Mouse (Mus musculus) kidney, postnatal 0 days (tissue): ENCODE measurements at regions not wholly inside any gene's neighbourhood (a gene's known extent, or its start where the extent isn't known, plus 50 kb on each side); places are given as distances from the start of the nearest gene placed in this dataset.

Source experiments
- ATAC-seq: fragments of 200-750 bp; cut with Nextera tagmentation; replicated peaks from 2 replicates; pipeline ENCODE4 v1.8.0; 2017; ENCODE audit warnings: low read depth, moderate number of reproducible peaks, moderate TSS enrichment, moderate library complexity; ENCODE audit not compliant: low FRiP score
- DNase-seq: peaks from one replicate; pipeline ENCODE4 v3.0.0-alpha.2; 2016; ENCODE audit warnings: low spot score
- H3K27ac ChIP-seq: fragments of 300-500 bp; sonication (generic); 2 replicates; pipeline ENCODE4 v1.5.1; 2014; ENCODE audit warnings: mild to moderate bottlenecking
- H3K27me3 ChIP-seq: fragments of 300-500 bp; sonication (generic); 2 replicates; pipeline ENCODE4 v1.6.1; 2014; ENCODE audit warnings: low read length, mixed read lengths; ENCODE audit not compliant: insufficient read depth
- H3K36me3 ChIP-seq: fragments of 300-500 bp; sonication (generic); 2 replicates; pipeline ENCODE4 v1.6.1; 2014; ENCODE audit warnings: low read length, mixed read lengths; ENCODE audit not compliant: insufficient read depth
- H3K4me1 ChIP-seq: fragments of 300-500 bp; sonication (generic); replicated peaks from 2 replicates; pipeline ENCODE4 v1.6.1; 2014; ENCODE audit warnings: antibody characterized with exemption, low read length, mixed read lengths; ENCODE audit not compliant: insufficient read depth
- H3K4me2 ChIP-seq: fragments of 300-500 bp; sonication (generic); 2 replicates; pipeline ENCODE4 v1.6.1; 2014; ENCODE audit warnings: mild to moderate bottlenecking, low read length, moderate library complexity, mixed read lengths
- H3K4me3 ChIP-seq: fragments of 300-500 bp; sonication (generic); replicated peaks from 2 replicates; pipeline ENCODE4 v1.5.1; 2014; ENCODE audit warnings: low read depth, low read length
- H3K9ac ChIP-seq: fragments of 300-500 bp; sonication (generic); 2 replicates; pipeline ENCODE4 v1.6.1; 2014; ENCODE audit warnings: low read depth, low read length
- H3K9me3 ChIP-seq: fragments of 300-500 bp; sonication (generic); replicated peaks from 2 replicates; pipeline ENCODE4 v1.6.1; 2016; ENCODE audit warnings: low read length, inconsistent platforms, mixed read lengths
- CTCF ChIP-seq: IDR thresholded peaks from 2 replicates; pipeline ENCODE4 v1.5.1; 2016; ENCODE audit warnings: antibody characterized with exemption, low read depth, mild to moderate bottlenecking, moderate library complexity
- WGBS: fragments of 180-500 bp; shearing (Covaris S2); extraction: QIAGEN DNeasy Blood & Tissue Kit; methylation state at CpG from one replicate; pipeline ENCODE4 v1.1.7; 2014; 5-methylcytosine and 5-hydroxymethylcytosine counted together

DNA sequence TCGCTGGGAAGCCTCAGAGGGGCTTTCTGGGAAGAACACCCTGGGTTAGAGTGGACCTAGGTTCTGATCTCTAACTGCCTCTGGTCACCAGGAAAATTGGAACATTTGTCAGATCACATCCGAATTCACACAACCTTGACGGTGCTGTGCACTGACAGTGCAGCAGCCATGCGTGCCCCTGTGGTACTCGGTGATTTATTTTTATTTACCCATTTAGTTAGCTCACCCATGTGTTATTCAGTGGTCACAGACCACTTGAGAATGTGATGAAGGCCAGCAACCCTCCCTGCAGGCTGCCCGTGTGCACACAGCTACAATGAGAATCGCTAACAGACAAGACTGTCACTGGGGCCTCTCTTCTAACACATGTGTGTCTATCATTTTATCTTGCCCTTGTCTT lies 303.8 kb upstream of the Rnf32 start:
- ATAC-seq (no peak), DNase-seq (peak; percentile 33)
- no peak for TF ChIP-seq CTCF
- Histone ChIP-seq H3K9me3 (no peaks in the 10 kb centered on the region), H3K4me1 (no peaks in the 10 kb centered on the region), H3K27me3 (no peaks in the 10 kb centered on the region), H3K27ac (no peak overlapping the region), H3K4me2 (no peak overlapping the region), H3K36me3 (no peaks in the 10 kb centered on the region), H3K9ac (no peak overlapping the region), H3K4me3 (no peak overlapping the region)
- 39% methylated on average over 7 of the region's 7 CpGs for WGBS

DNA sequence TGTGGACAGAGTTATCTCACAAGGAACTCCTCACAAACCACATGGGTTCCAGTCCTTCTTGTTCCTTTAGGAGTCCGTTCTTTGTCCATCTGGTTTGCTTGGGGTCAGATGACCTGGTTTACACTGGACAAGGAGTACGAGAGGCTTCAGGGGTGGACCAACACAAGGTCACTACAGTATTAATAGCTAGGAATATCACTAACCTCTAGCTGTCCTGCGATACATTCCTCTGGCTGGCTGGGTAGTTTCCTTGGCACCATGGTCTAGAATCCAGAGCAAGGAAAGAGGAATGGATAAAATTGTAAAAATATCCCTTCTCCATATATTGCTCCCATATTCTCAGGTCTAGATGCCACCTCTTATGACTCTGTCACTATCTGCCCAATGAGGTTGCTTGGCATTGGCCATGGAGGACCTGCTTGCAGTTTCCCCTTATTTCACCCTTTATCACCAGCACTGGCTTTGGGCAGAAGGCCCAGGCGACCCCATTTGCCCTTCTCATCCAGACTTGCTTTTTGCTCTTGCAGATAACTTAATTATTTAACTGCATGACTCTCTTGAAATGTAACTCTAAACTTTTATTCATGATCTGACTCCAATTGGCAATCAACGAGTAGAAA lies 310.9 kb upstream of the Rnf32 start:
- 82% methylated on average over 5 of the region's 5 CpGs for whole genome bisulfite sequencing
- H3K4me3 ChIP-seq, result no peak overlapping the region
- H3K4me1 ChIP-seq, result no peaks in the 10 kb centered on the region
- no peaks in the 10 kb centered on the region for H3K27me3 ChIP-seq
- H3K36me3 ChIP-seq, result no peaks in the 10 kb centered on the region
- TF ChIP-seq CTCF, result no peak
- H3K9ac ChIP-seq, result no peak overlapping the region
- H3K27ac ChIP-seq, result no peak overlapping the region
- no peak overlapping the region for H3K4me2 ChIP-seq
- no peaks in the 10 kb centered on the region for H3K9me3 ChIP-seq
- ATAC-seq (no peak), DNase-seq (no peak)

DNA sequence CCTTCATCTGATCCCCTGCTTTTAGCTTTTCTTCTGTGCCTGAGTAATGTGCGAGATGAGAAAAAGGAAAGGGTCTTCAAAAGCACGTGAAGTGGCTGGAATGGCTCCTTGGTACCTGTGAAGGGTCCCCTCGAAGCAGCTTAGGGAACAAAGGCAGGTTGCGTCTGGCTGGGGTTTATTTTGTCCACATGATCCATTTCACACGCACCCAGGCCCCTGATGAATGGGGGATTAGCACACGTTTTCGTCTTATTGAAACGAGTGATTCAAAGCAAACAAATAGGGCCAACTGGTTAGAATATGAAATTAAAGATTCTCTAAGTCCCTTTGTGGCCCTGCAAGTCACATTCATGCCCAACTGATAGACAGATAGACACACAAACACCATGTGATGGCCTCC lies 319.6 kb upstream of the Rnf32 start:
- WGBS, result 77% methylated on average over 8 of the region's 8 CpGs
- no peak for DNase-seq
- no peaks in the 10 kb centered on the region for H3K4me1 ChIP-seq
- no peak for TF ChIP-seq CTCF
- no peak overlapping the region for H3K4me3 ChIP-seq
- H3K9ac ChIP-seq, result no peak overlapping the region
- H3K27ac ChIP-seq, result no peak overlapping the region
- no peaks in the 10 kb centered on the region for H3K9me3 ChIP-seq
- ATAC-seq, result no peak
- no peak overlapping the region for H3K4me2 ChIP-seq
- H3K36me3 ChIP-seq, result no peaks in the 10 kb centered on the region
- no peaks in the 10 kb centered on the region for H3K27me3 ChIP-seq

DNA sequence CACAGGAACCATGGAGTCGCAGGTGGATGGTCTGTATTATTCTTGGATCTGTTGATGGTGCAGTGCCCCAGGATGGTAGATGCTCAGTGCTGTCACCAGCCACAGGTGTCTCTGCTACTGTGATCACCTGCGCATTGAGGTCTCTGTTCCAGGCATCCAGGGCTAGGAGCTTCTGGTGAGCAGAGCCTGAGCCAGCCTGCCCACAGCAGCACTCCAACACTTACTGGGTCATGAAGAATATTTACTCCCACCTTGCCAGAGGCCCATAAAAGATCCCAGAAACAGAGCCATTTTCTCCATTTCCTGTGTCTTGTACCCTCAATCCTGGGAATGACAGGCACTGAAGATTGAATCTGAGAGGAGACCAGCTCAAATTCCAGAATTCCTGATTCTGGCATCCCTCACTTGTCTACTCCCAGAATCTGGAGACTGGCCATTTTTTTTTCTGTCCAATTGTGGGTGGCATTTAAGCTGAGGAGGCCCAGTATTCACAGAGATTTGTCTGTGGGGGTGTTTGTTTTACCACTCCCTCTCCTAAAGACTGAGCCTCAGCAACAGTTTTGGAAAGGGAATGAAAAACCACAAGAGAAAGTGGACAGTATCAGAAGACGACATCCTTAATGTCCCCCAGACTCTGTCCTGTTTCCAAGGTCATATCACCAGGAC lies 322.1 kb upstream of the Rnf32 start:
- H3K36me3 ChIP-seq, result no peaks in the 10 kb centered on the region
- H3K4me3 ChIP-seq, result no peak overlapping the region
- no peaks in the 10 kb centered on the region for H3K4me1 ChIP-seq
- H3K4me2 ChIP-seq, result no peak overlapping the region
- TF ChIP-seq CTCF, result no peak
- no peak overlapping the region for H3K9ac ChIP-seq
- H3K27me3 ChIP-seq, result no peaks in the 10 kb centered on the region
- H3K9me3 ChIP-seq, result no peaks in the 10 kb centered on the region
- DNase-seq (no peak), ATAC-seq (no peak)
- no peak overlapping the region for H3K27ac ChIP-seq
- 81% methylated on average over 3 of the region's 3 CpGs for WGBS

DNA sequence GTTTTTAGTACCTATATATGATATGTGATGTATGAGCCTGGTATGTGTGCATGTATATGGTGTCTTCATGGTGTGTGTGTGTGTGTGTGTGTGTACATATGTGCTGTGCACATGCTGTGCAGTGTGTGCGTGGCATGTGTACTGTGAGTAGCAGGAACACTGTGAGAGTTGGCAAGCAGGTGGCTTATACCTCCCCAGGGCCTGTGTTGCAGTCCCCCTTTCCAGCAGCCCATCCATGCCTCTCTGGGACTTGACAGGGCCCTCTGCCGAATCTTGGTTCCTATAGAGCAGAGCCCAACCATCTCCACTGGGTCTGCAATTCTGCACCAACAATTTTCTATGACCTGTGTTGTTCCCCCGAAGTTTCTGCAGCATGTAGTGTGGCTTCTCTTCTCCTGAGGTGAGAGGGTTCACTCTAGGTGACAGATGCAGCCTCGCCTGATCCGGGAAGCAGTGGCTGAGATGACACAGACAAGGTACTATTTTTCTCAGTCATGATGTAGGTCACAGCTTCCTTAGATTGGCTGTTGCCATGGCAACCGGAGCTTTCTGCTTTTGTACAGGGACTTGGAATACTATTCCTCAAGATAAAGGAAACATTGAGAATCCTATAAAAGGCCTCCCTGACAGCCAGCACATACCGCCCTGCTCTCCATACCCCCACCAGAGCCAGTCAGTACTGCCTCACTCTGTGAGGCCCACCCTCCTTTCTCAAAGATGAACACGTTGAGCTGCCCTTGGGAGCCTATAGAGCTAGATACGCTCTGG lies 336.0 kb upstream of the Rnf32 start:
- no peak for DNase-seq
- 73% methylated on average over 9 of the region's 9 CpGs for WGBS

DNA sequence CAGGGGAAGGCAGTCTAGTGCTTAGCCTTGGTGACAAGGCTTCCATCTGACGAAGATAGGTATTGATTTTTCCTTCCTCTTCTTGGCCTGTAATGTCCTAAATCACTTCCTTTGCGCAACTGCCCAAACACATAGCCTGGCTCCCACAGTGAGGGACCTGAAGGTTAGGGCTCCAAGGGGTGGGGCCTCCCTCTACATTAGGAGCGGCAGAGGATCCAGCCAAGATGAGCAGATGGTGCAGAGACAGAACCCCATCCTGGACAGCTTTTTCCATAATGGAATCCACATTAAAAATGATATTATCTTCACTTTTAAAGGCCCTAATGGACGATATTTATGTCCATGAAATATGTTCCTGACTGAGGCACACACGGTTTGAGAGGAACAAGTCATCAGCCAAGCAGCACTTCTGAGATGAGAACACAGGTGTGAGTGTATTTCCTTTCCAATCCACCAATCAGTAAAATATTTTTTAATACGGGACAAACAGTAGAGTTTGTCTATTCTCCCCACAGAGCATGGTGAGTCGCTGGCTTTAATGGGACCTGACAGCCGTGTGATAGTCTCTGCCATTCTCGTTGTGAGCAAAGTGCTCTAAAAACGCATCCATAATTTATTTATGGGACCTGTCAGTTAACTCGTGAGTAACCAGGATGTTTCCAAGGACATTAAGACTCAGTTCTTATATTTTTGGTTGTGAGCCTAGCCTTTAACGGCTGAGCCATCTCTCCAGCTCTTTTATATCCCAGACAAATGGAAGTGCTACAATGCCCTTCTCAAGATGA lies 357.5 kb upstream of the Rnf32 start:
- H3K27me3 ChIP-seq, result no peaks in the 10 kb centered on the region
- H3K4me1 ChIP-seq, result no peaks in the 10 kb centered on the region
- DNase-seq, result no peak
- H3K9me3 ChIP-seq, result no peaks in the 10 kb centered on the region
- no peak for ATAC-seq
- 72% methylated on average over 12 of the region's 12 CpGs for WGBS
- H3K36me3 ChIP-seq, result no peaks in the 10 kb centered on the region
- no peak overlapping the region for H3K9ac ChIP-seq
- H3K4me2 ChIP-seq, result no peak overlapping the region
- no peak for TF ChIP-seq CTCF
- no peak overlapping the region for H3K4me3 ChIP-seq
- no peak overlapping the region for H3K27ac ChIP-seq

More for the DNA sequence above, 336.0 kb upstream of the Rnf32 start:
- H3K4me2 ChIP-seq, result no peak overlapping the region
- H3K27ac ChIP-seq, result no peak overlapping the region
- no peak for TF ChIP-seq CTCF
- no peaks in the 10 kb centered on the region for H3K4me1 ChIP-seq
- no peak overlapping the region for H3K9ac ChIP-seq
- H3K27me3 ChIP-seq, result no peaks in the 10 kb centered on the region
- no peak for ATAC-seq
- no peaks in the 10 kb centered on the region for H3K9me3 ChIP-seq
- no peaks in the 10 kb centered on the region for H3K36me3 ChIP-seq
- H3K4me3 ChIP-seq, result no peak overlapping the region
